Mouse (Mus musculus): Measurements from ENCODE around the gene Pikfyve. TPM values are rescaled to one million over a fixed set of nuclear protein-coding genes. Genes with fewer than 3 reads are reported as not detected.
A peak's percentile ranks its signal among the peaks of the same experiment; 100 is the strongest.

Gene Pikfyve
- polyA plus RNA-seq, 1 experiment from 2014 or later: 8.8 TPM

- no peak overlapping the region for H3K4me2 ChIP-seq (ENCODE audit: low read depth, low read length)
- H3K9ac ChIP-seq (ENCODE audit: low read length): no peak overlapping the region
- no peaks in the 10 kb centered on the region for H3K9me3 ChIP-seq (ENCODE audit: control insufficient read depth, low read length)
- 88% methylated on average over 1 of the region's 1 CpGs for WGBS
- no peaks in the 10 kb centered on the region for H3K4me1 ChIP-seq (replicated peaks; ENCODE audit: control insufficient read depth, insufficient read depth, low read length)
- ATAC-seq (ENCODE audit: low read depth): no peak
- no peak overlapping the region for H3K27ac ChIP-seq (ENCODE audit: low read length)
- H3K36me3 ChIP-seq (ENCODE audit: control insufficient read depth, insufficient read depth, low read length): peaks cover 50% of the 10 kb centered on the region
- H3K4me3 ChIP-seq (ENCODE audit: low read length): no peak overlapping the region
- H3K27me3 ChIP-seq (ENCODE audit: control insufficient read depth, insufficient read depth, low read depth, low read length): no peaks in the 10 kb centered on the region
Observed at GRCm38 (mm10) chr1:65167496-65167895, 19.0 kb upstream of the Pikfyve start.

- Histone ChIP-seq H3K9ac (ENCODE audit: low read length) (no peak overlapping the region), H3K27ac (ENCODE audit: low read length) (no peak overlapping the region), H3K4me1 (replicated peaks; ENCODE audit: control insufficient read depth, insufficient read depth, low read length) (no peaks in the 10 kb centered on the region), H3K27me3 (ENCODE audit: control insufficient read depth, insufficient read depth, low read depth, low read length) (no peaks in the 10 kb centered on the region), H3K4me2 (ENCODE audit: low read depth, low read length) (no peak overlapping the region), H3K9me3 (ENCODE audit: control insufficient read depth, low read length) (no peaks in the 10 kb centered on the region), H3K36me3 (ENCODE audit: control insufficient read depth, insufficient read depth, low read length) (peaks cover 40% of the 10 kb centered on the region), H3K4me3 (ENCODE audit: low read length) (no peak overlapping the region)
- no peak for ATAC-seq (ENCODE audit: low read depth)
- WGBS: 88% methylated on average over 7 of the region's 7 CpGs
Observed at GRCm38 (mm10) chr1:65169536-65169935, 16.9 kb upstream of the Pikfyve start.

- Histone ChIP-seq H3K27ac (ENCODE audit: low read length) (no peak overlapping the region), H3K4me2 (ENCODE audit: low read depth, low read length) (no peak overlapping the region), H3K9ac (ENCODE audit: low read length) (no peak overlapping the region), H3K4me1 (replicated peaks; ENCODE audit: control insufficient read depth, insufficient read depth, low read length) (no peaks in the 10 kb centered on the region), H3K4me3 (ENCODE audit: low read length) (no peak overlapping the region), H3K9me3 (ENCODE audit: control insufficient read depth, low read length) (no peaks in the 10 kb centered on the region), H3K36me3 (ENCODE audit: control insufficient read depth, insufficient read depth, low read length) (peaks cover 36% of the 10 kb centered on the region), H3K27me3 (ENCODE audit: control insufficient read depth, insufficient read depth, low read depth, low read length) (no peaks in the 10 kb centered on the region)
- no peak for ATAC-seq (ENCODE audit: low read depth)
- 75% methylated on average over 5 of the region's 5 CpGs for WGBS
Observed at GRCm38 (mm10) chr1:65169947-65170346, 16.5 kb upstream of the Pikfyve start.

- no peak for ATAC-seq (ENCODE audit: low read depth)
- WGBS: 70% methylated on average over 4 of the region's 4 CpGs
- Histone ChIP-seq H3K4me3 (ENCODE audit: low read length) (no peak overlapping the region), H3K27ac (ENCODE audit: low read length) (no peak overlapping the region; the same call in 1 of the 2 replicates), H3K36me3 (ENCODE audit: control insufficient read depth, insufficient read depth, low read length) (peaks cover 28% of the 10 kb centered on the region), H3K9ac (ENCODE audit: low read length) (no peak overlapping the region), H3K27me3 (ENCODE audit: control insufficient read depth, insufficient read depth, low read depth, low read length) (no peaks in the 10 kb centered on the region), H3K9me3 (ENCODE audit: control insufficient read depth, low read length) (no peaks in the 10 kb centered on the region), H3K4me2 (ENCODE audit: low read depth, low read length) (no peak overlapping the region), H3K4me1 (replicated peaks; ENCODE audit: control insufficient read depth, insufficient read depth, low read length) (peaks cover 4% of the 10 kb centered on the region)
Observed at GRCm38 (mm10) chr1:65171579-65171978, 14.9 kb upstream of the Pikfyve start.

GRCm38 (mm10) chr1:65173716-65174115, 12.8 kb upstream of the Pikfyve start:
- no peaks in the 10 kb centered on the region for H3K27me3 ChIP-seq (ENCODE audit: control insufficient read depth, insufficient read depth, low read depth, low read length)
- peaks cover 16% of the 10 kb centered on the region for H3K36me3 ChIP-seq (ENCODE audit: control insufficient read depth, insufficient read depth, low read length)
- no peak overlapping the region for H3K4me2 ChIP-seq (ENCODE audit: low read depth, low read length)
- ATAC-seq (ENCODE audit: low read depth): no peak
- H3K4me1 ChIP-seq (replicated peaks; ENCODE audit: control insufficient read depth, insufficient read depth, low read length): peaks cover 16% of the 10 kb centered on the region
- no peak overlapping the region for H3K27ac ChIP-seq (ENCODE audit: low read length)
- H3K9me3 ChIP-seq (ENCODE audit: control insufficient read depth, low read length): no peaks in the 10 kb centered on the region
- no peak overlapping the region for H3K9ac ChIP-seq (ENCODE audit: low read length)
- H3K4me3 ChIP-seq (ENCODE audit: low read length): no peak overlapping the region
- WGBS: 85% methylated on average over 2 of the region's 2 CpGs

- H3K9me3 ChIP-seq (ENCODE audit: control insufficient read depth, low read length): no peaks in the 10 kb centered on the region
- 60% methylated on average over 4 of the region's 4 CpGs for WGBS
- peaks cover 2% of the 10 kb centered on the region for H3K36me3 ChIP-seq (ENCODE audit: control insufficient read depth, insufficient read depth, low read length)
- no peak overlapping the region for H3K4me2 ChIP-seq (ENCODE audit: low read depth, low read length)
- peaks cover 16% of the 10 kb centered on the region for H3K4me1 ChIP-seq (replicated peaks; ENCODE audit: control insufficient read depth, insufficient read depth, low read length)
- H3K27me3 ChIP-seq (ENCODE audit: control insufficient read depth, insufficient read depth, low read depth, low read length): no peaks in the 10 kb centered on the region
- no peak overlapping the region for H3K4me3 ChIP-seq (ENCODE audit: low read length)
- H3K9ac ChIP-seq (ENCODE audit: low read length): no peak overlapping the region
- H3K27ac ChIP-seq (ENCODE audit: low read length): no peak overlapping the region
- ATAC-seq (ENCODE audit: low read depth): no peak
Observed at GRCm38 (mm10) chr1:65176171-65176570, 10.3 kb upstream of the Pikfyve start.

GRCm38 (mm10) chr1:65176912-65177311, 9.6 kb upstream of the Pikfyve start:
- Histone ChIP-seq H3K27ac (ENCODE audit: low read length) (no peak overlapping the region), H3K9me3 (ENCODE audit: control insufficient read depth, low read length) (no peaks in the 10 kb centered on the region), H3K9ac (ENCODE audit: low read length) (no peak overlapping the region), H3K4me3 (ENCODE audit: low read length) (no peak overlapping the region), H3K4me1 (replicated peaks; ENCODE audit: control insufficient read depth, insufficient read depth, low read length) (peaks cover 16% of the 10 kb centered on the region), H3K4me2 (ENCODE audit: low read depth, low read length) (peak overlapping the region; percentile 29), H3K36me3 (ENCODE audit: control insufficient read depth, insufficient read depth, low read length) (peaks cover 2% of the 10 kb centered on the region), H3K27me3 (ENCODE audit: control insufficient read depth, insufficient read depth, low read depth, low read length) (no peaks in the 10 kb centered on the region)
- 30% methylated on average over 5 of the region's 5 CpGs for WGBS
- ATAC-seq (ENCODE audit: low read depth): no peak

GRCm38 (mm10) chr1:65177452-65177851, 9.0 kb upstream of the Pikfyve start:
- Histone ChIP-seq H3K9ac (ENCODE audit: low read length) (peak overlapping the region; percentile 80; the same call in 1 of the 2 replicates), H3K27me3 (ENCODE audit: control insufficient read depth, insufficient read depth, low read depth, low read length) (no peaks in the 10 kb centered on the region), H3K27ac (ENCODE audit: low read length) (peak overlapping the region; percentile 98), H3K4me1 (replicated peaks; ENCODE audit: control insufficient read depth, insufficient read depth, low read length) (peaks cover 16% of the 10 kb centered on the region), H3K36me3 (ENCODE audit: control insufficient read depth, insufficient read depth, low read length) (peaks cover 2% of the 10 kb centered on the region; the same call in 1 of the 2 replicates), H3K4me3 (ENCODE audit: low read length) (peak overlapping the region; percentile 88), H3K9me3 (ENCODE audit: control insufficient read depth, low read length) (no peaks in the 10 kb centered on the region), H3K4me2 (ENCODE audit: low read depth, low read length) (peak overlapping the region; percentile 81)
- WGBS: 11% methylated on average over 3 of the region's 3 CpGs
- ATAC-seq (ENCODE audit: low read depth): no peak

- H3K27me3 ChIP-seq (ENCODE audit: control insufficient read depth, insufficient read depth, low read depth, low read length): no peaks in the 10 kb centered on the region
- H3K4me1 ChIP-seq (replicated peaks; ENCODE audit: control insufficient read depth, insufficient read depth, low read length): peaks cover 16% of the 10 kb centered on the region
- peak overlapping the region; percentile 88 for H3K4me3 ChIP-seq (ENCODE audit: low read length)
- no peaks in the 10 kb centered on the region for H3K9me3 ChIP-seq (ENCODE audit: control insufficient read depth, low read length)
- peak; percentile 88 for ATAC-seq (ENCODE audit: low read depth)
- H3K9ac ChIP-seq (ENCODE audit: low read length): peak overlapping the region; percentile 80
- 1% methylated on average over 27 of the region's 27 CpGs for WGBS
- H3K36me3 ChIP-seq (ENCODE audit: control insufficient read depth, insufficient read depth, low read length): peaks cover 2% of the 10 kb centered on the region; the same call in 1 of the 2 replicates
- peak overlapping the region; percentile 98 for H3K27ac ChIP-seq (ENCODE audit: low read length)
- peak overlapping the region; percentile 81 for H3K4me2 ChIP-seq (ENCODE audit: low read depth, low read length)
Observed at GRCm38 (mm10) chr1:65178126-65178901, 8.2 kb upstream of the Pikfyve start.
